Mouse (Mus musculus) layer of hippocampus, adult 9-10 months (tissue): ENCODE data around the gene Spata2l.
"Not testable (repeated sequence)": the region's sequence is repeated elsewhere in the genome, so short reads cannot be mapped to it uniquely, and the experiment has no call there.

ENCODE experiments used
- DNase-seq: peaks from one replicate; pipeline ENCODE4 v3.0.0; 2022; ENCODE audit warnings: low spot score

The Spata2l gene

GRCm38 (mm10) chr8:123235520-123236497, at the start of gene Spata2l:
Gene Spata2l, minus strand, starts transcription at chr8:123236233.
- no peak for DNase-seq

- DNase-seq, result no peak
These were observed 48.5 kb upstream of the Spata2l start for GRCm38 (mm10) chr8:123284493-123284892.

GRCm38 (mm10) chr8:123283991-123284390, 48.0 kb upstream of the Spata2l start:
- DNase-seq, result no peak

- not testable (repeated sequence) for DNase-seq
These were observed 47.0 kb upstream of the Spata2l start for GRCm38 (mm10) chr8:123282994-123283393.

- no peak for DNase-seq
These were observed 44.5 kb upstream of the Spata2l start for GRCm38 (mm10) chr8:123280302-123281094.

GRCm38 (mm10) chr8:123279828-123280227, 43.8 kb upstream of the Spata2l start:
- no peak for DNase-seq

- no peak for DNase-seq
These were observed 42.4 kb upstream of the Spata2l start for GRCm38 (mm10) chr8:123278445-123278844.

GRCm38 (mm10) chr8:123275096-123275495, 39.1 kb upstream of the Spata2l start:
- no peak for DNase-seq

GRCm38 (mm10) chr8:123274447-123274846, 38.4 kb upstream of the Spata2l start:
- no peak for DNase-seq

- DNase-seq, result no peak
These were observed 35.9 kb upstream of the Spata2l start for GRCm38 (mm10) chr8:123271901-123272300.

- DNase-seq, result no peak
These were observed 35.1 kb upstream of the Spata2l start for GRCm38 (mm10) chr8:123271147-123271546.

GRCm38 (mm10) chr8:123267926-123268656, 32.1 kb upstream of the Spata2l start:
- no peak for DNase-seq

GRCm38 (mm10) chr8:123257593-123257992, 21.6 kb upstream of the Spata2l start:
- DNase-seq, result not testable (repeated sequence)

- DNase-seq, result no peak
These were observed 21.1 kb upstream of the Spata2l start for GRCm38 (mm10) chr8:123257114-123257513.

- no peak for DNase-seq
These were observed 19.1 kb upstream of the Spata2l start for GRCm38 (mm10) chr8:123255170-123255569.

GRCm38 (mm10) chr8:123254099-123254885, 18.3 kb upstream of the Spata2l start, which contains the start of the genes Zfp276 and Vps9d1:
Gene Zfp276, plus strand, starts transcription at chr8:123254195.
Gene Vps9d1, minus strand, starts transcription at chr8:123254348.
- no peak for DNase-seq

- no peak for DNase-seq
These were observed 17.5 kb upstream of the Spata2l start for GRCm38 (mm10) chr8:123253451-123254098.

GRCm38 (mm10) chr8:123252925-123253324, 16.9 kb upstream of the Spata2l start:
- DNase-seq, result no peak

- no peak for DNase-seq
These were observed 14.9 kb upstream of the Spata2l start for GRCm38 (mm10) chr8:123250940-123251339.

- no peak for DNase-seq
These were observed 12.6 kb upstream of the Spata2l start for GRCm38 (mm10) chr8:123248596-123248995.

- DNase-seq, result no peak
These were observed 11.7 kb upstream of the Spata2l start for GRCm38 (mm10) chr8:123247748-123248147.
